Mouse (Mus musculus): ENCODE data around the gene Trim58.
A peak's percentile ranks its signal among the peaks of the same experiment; 100 is the strongest.

Trim58 gene

GRCm38 (mm10) chr11:58640272-58640867 is at the start of gene Trim58:
TSS of gene Trim58 (plus strand) at chr11:58640465.
- DNase-seq (ENCODE audit: low read depth, low spot score) = no peak

- DNase-seq (ENCODE audit: low read depth, low spot score) = no peak
Measured at GRCm38 (mm10) chr11:58594814-58595213, 45.5 kb upstream of the Trim58 start, which contains the start of gene Olfr324. TSS of gene Olfr324 (plus strand) at chr11:58595114.

DNA sequence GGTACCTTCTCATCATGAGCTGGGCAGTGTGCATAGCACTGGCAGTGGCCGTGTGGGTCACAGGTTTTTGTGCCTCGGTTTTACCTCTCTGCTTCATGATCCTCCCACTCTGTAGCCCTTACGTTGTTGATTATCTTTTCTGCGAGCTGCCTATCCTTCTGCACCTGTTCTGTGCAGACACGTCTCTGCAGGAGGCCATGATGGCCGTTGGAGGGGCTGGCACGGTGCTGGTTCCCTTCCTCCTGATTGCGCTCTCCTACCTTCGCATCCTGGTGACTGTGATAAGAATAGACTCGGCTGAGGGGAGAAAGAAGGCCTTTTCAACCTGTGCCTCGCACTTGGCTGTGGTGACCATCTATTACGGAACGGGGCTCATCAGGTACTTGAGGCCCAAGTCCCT is 42.4 kb upstream of the Trim58 start:
- DNase-seq (ENCODE audit: low read depth, low spot score) = no peak

DNA sequence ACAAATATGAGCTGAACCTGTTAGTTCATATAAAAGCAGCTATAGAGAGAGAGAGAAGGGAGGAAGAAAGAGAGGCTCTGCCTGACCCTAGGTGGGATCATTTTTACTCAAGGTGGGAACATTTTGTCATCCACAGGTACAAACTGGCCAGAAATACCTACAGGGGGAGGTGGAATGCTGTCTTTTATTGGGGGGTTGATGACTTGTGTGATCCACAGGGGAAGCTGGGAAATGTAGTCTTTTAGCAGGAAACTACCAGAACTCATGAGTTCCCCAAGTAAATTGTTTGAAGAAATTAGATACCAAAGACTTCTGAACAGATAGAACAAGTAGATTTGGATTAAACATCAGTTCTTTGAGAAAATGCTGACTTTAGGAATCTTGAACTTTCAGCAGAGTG is 38.2 kb upstream of the Trim58 start:
- DNase-seq (ENCODE audit: low read depth, low spot score) = no peak

GRCm38 (mm10) chr11:58602800-58603560 is 37.3 kb upstream of the Trim58 start:
- DNase-seq (ENCODE audit: low read depth, low spot score) = no peak

DNA sequence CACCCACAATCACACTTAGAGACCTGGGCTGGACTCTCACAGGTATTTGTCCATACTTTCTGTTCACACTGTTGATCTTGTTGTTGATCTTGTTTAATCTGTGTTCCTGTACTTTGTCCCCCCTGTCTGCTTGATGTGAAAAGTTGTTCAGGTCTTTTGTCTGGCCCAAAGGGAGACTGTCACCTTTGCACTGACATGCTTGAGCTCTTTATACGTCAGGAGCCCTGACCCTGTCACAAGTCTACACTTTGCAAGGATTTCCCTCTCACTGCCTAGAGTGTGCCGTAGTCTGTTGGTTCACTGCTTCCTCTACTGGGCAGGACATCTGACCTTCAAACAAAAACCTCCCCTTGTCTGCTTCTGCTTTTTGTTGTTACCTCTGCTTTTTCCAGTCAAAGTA is 35.6 kb upstream of the Trim58 start:
- no peak for DNase-seq (ENCODE audit: low read depth, low spot score)

DNA sequence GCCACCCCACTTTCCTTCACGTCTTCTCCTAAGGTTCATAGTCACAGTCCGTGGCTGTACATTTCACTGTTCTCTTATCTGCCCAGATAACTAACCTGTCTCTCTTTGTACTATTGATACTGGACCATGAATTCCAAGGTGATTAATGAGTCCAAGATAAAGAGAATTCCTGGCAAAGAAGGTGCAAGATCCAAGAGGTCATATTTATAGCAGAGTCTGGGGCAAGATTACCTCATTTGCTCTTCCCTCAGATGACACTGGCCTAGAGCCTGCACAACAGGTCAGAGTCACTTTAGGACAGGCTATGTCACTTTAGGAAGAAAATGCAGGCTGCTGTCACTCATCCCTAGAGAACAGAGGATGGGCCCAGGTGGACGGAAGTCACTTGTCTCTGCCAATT is 35.0 kb upstream of the Trim58 start:
- no peak for DNase-seq (ENCODE audit: low read depth, low spot score)

GRCm38 (mm10) chr11:58606177-58606919 is 33.9 kb upstream of the Trim58 start:
- no peak for DNase-seq (ENCODE audit: low read depth, low spot score)

DNA sequence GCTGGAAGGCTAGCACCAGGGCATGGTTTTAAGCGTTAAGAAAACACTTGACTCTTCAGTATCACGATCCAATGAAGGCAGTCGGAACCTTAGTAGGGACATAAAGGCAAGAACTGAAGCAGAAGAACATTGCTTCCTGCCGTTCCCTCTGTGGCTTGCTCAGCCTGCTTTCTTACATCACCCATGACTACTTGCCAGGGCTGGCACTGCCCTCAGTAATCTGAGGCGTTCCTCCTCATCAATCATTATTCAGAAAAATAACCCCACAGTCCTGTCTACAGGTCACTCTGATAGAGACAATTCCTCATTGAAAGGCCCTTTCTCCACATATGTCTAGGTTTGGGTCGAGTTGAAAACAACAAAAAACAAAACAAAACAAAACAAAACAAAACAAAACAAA is 33.2 kb upstream of the Trim58 start:
- no peak for DNase-seq (ENCODE audit: low read depth, low spot score)

GRCm38 (mm10) chr11:58613359-58613758 is 26.9 kb upstream of the Trim58 start:
- DNase-seq (ENCODE audit: low read depth, low spot score) = no peak

- DNase-seq (ENCODE audit: low read depth, low spot score) = no peak
Measured at GRCm38 (mm10) chr11:58614526-58614925, 25.7 kb upstream of the Trim58 start.

DNA sequence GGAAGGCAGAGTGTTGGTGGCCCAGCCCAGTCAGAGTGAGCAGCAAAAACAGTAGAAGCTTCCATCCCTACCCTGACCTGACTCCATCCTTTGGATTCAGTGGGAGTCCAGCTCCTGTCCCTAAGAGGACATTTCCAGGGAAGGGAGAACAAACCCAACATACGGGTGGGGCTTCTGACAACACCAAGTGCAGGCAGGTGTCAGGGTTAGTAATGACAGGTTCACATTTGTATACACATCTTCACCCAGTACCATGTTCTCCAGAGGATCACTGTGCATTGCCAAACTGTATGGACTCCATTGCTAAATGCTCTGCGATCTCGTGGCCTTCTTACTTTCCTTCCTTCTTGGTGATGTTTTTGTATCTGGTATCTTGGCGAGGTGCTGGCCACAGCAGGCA is 24.3 kb upstream of the Trim58 start, which contains the start of gene 2210407C18Rik:
2210407C18Rik (minus strand) TSS at position 101 of the 400 bp plus-strand sequence.
- no peak for DNase-seq (ENCODE audit: low read depth, low spot score)

GRCm38 (mm10) chr11:58618369-58618768 is 21.9 kb upstream of the Trim58 start:
- DNase-seq (ENCODE audit: low read depth, low spot score) = no peak

- no peak for DNase-seq (ENCODE audit: low read depth, low spot score)
Measured at GRCm38 (mm10) chr11:58618793-58619192, 21.5 kb upstream of the Trim58 start.

GRCm38 (mm10) chr11:58626146-58626545 is 14.1 kb upstream of the Trim58 start:
- no peak for DNase-seq (ENCODE audit: low read depth, low spot score)

GRCm38 (mm10) chr11:58630401-58630800 is 9.9 kb upstream of the Trim58 start, which contains the start of gene Olfr323:
TSS of gene Olfr323 (minus strand) at chr11:58630501.
- no peak for DNase-seq (ENCODE audit: low read depth, low spot score)

GRCm38 (mm10) chr11:58634878-58635277 is 5.4 kb upstream of the Trim58 start:
- no peak for DNase-seq (ENCODE audit: low read depth, low spot score)

DNA sequence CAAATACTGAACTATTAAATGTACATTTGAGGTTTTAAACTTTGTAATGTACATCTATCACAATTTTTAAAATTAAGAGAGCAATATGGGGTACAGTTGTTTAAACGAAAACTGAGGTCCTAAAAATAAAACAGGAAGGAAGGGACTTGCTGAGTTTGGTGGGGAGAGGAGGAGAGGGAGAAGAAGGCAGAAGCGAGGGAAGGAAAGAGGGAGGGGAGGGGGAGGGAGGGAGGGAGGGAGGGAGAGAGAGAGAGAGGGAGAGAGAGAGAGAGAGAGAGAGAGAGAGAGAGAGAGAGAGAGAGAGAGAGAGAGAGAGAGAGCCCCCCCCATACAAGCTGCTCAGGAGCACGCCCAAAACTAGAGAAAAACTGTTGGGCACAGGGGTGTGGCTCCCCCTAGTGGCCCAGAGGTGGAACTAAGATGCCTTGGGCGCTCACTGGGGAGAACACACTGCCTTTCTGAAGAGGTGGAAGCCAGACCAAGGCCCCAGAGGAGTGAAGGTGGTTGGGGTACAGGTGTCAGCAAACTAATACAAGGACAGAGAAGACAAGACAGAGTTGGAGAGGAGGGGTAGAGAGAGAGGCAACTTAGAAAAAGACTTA is 3.8 kb upstream of the Trim58 start:
- DNase-seq (ENCODE audit: low read depth, low spot score) = peak; percentile 34

DNA sequence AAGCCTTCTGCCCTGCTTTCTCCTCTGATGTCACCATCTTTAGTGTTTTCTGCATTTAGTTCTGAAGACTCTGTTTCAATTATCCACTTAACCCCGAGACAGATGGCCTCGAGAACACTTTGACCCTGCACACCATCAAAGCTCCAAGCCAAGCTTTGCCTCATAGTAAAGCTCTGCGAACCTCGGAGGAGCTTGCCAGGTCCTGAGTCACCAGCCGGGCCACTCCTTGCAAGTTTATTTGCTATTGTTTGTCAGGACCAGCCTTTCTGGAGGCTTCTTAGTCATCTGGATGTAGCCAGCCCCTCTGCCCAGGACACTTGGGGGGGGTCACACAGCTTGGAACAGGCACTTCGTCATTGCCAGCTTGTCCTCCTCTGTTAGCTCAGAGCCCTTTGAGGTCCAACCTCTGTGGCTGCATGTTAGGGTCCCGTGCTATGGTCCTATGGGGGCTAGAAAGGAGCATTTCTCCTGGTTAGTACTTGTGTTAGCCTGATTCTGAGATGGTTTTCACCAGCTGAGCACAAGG is 2.0 kb upstream of the Trim58 start:
- no peak for DNase-seq (ENCODE audit: low read depth, low spot score)

GRCm38 (mm10) chr11:58641057-58641456 is 792 bp downstream of the Trim58 start:
- no peak for DNase-seq (ENCODE audit: low read depth, low spot score)

DNA sequence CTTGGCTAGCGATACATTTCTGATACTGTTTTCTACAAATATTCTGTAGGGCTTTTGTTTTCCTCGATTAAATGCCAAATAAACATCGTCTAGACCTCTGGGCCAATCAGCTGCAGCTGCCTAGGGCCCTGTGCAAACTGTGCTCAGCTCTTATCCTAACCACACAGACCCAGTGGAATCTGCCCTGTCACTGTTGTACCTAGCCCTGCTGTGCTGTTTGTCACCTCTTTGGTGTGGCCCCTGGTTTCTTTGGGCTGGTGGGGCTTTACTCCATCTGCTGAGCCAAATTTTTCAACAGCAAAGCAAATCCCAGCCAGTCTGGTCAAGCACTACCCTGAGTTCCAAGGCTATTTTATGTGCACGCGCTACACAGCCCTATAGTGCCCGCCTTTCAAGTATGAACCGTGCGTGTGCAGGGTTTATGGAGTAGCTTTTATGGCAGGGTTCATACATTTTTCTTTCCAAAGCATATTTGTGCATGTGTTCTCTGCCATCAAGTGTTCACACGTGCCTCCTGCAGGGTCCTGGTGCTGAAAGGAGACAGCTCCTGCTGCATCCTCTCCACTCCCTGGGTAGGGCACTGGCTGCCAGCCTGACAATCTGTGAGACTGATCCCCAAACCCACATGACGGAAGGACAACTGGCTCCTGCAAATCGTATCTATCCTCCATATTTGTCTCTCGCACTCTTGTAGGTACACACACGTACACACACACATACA is 1.5 kb downstream of the Trim58 start:
- DNase-seq (ENCODE audit: low read depth, low spot score) = no peak
